Mouse (Mus musculus): ENCODE results near the gene Blcap. TPM values are rescaled to one million over a fixed set of nuclear protein-coding genes. Genes with fewer than 3 reads are reported as not detected.

The Blcap gene
- polyA plus RNA-seq, 1 experiment from 2014 or later: 45.4 TPM

- Histone ChIP-seq H3K36me3 (ENCODE audit: control insufficient read depth, insufficient read depth) (no peaks in the 10 kb centered on the region), H3K27ac (ENCODE audit: low read length) (no peak overlapping the region), H3K4me2 (ENCODE audit: low read depth, low read length) (no peak overlapping the region), H3K9me3 (replicated peaks; ENCODE audit: control insufficient read depth, low read length) (no peaks in the 10 kb centered on the region), H3K4me1 (ENCODE audit: control insufficient read depth, insufficient read depth, low read length) (no peaks in the 10 kb centered on the region), H3K27me3 (ENCODE audit: control insufficient read depth, insufficient read depth, low read length) (peaks cover 7% of the 10 kb centered on the region), H3K4me3 (ENCODE audit: low read length) (no peak overlapping the region), H3K9ac (ENCODE audit: low read length) (no peak overlapping the region)
- ATAC-seq (replicated peaks; ENCODE audit: extremely low read depth, insufficient read depth, low FRiP score): no peak
- whole genome bisulfite sequencing: 41% methylated on average over 9 of the region's 9 CpGs
These were observed 57.3 kb downstream of the Blcap start for GRCm38 (mm10) chr2:157513737-157514208.

DNA sequence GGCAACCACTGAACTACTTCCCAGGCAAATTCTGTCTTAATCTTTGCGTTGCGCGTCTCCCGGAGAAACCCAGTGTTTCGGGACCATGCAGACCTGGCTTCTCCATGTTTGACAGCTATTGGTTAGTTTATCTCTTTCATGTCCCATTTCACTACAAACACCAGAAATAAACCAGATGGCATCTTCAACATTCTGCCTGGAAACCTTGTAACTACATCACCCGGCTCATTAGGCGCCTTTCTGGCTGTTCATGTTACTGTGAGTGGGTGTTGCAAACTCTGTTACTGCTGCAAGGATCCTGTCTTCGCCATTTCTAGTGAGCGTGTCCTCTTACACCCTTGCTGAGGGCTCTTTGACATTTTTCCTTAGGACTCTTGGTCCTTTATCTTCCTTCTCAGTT is 58.2 kb downstream of the Blcap start:
- no peak overlapping the region for H3K4me2 ChIP-seq (ENCODE audit: low read depth, low read length)
- 79% methylated on average over 9 of the region's 9 CpGs for WGBS
- no peak overlapping the region for H3K4me3 ChIP-seq (ENCODE audit: low read length)
- H3K27ac ChIP-seq (ENCODE audit: low read length): no peak overlapping the region
- no peaks in the 10 kb centered on the region for H3K4me1 ChIP-seq (ENCODE audit: control insufficient read depth, insufficient read depth, low read length)
- no peak overlapping the region for H3K9ac ChIP-seq (ENCODE audit: low read length)
- no peaks in the 10 kb centered on the region for H3K36me3 ChIP-seq (ENCODE audit: control insufficient read depth, insufficient read depth)
- no peak for ATAC-seq (replicated peaks; ENCODE audit: extremely low read depth, insufficient read depth, low FRiP score)
- peaks cover 11% of the 10 kb centered on the region for H3K27me3 ChIP-seq (ENCODE audit: control insufficient read depth, insufficient read depth, low read length)
- no peaks in the 10 kb centered on the region for H3K9me3 ChIP-seq (replicated peaks; ENCODE audit: control insufficient read depth, low read length)

GRCm38 (mm10) chr2:157510031-157510430 is 61.0 kb downstream of the Blcap start:
- H3K9me3 ChIP-seq (replicated peaks; ENCODE audit: control insufficient read depth, low read length): no peaks in the 10 kb centered on the region
- no peak overlapping the region for H3K9ac ChIP-seq (ENCODE audit: low read length)
- H3K4me1 ChIP-seq (ENCODE audit: control insufficient read depth, insufficient read depth, low read length): 0 out of 2 replicates have a peak, but pooled peaks cover 2% of the 10 kb centered on the region
- H3K27ac ChIP-seq (ENCODE audit: low read length): no peak overlapping the region
- H3K4me2 ChIP-seq (ENCODE audit: low read depth, low read length): no peak overlapping the region
- 69% methylated on average over 4 of the region's 4 CpGs for WGBS
- H3K4me3 ChIP-seq (ENCODE audit: low read length): no peak overlapping the region
- ATAC-seq (replicated peaks; ENCODE audit: extremely low read depth, insufficient read depth, low FRiP score): no peak
- peaks cover 24% of the 10 kb centered on the region for H3K27me3 ChIP-seq (ENCODE audit: control insufficient read depth, insufficient read depth, low read length)
- no peaks in the 10 kb centered on the region for H3K36me3 ChIP-seq (ENCODE audit: control insufficient read depth, insufficient read depth)

- H3K9me3 ChIP-seq (replicated peaks; ENCODE audit: control insufficient read depth, low read length): no peaks in the 10 kb centered on the region
- H3K4me3 ChIP-seq (ENCODE audit: low read length): no peak overlapping the region
- no peaks in the 10 kb centered on the region for H3K36me3 ChIP-seq (ENCODE audit: control insufficient read depth, insufficient read depth)
- 0 out of 2 replicates have a peak, but pooled peaks cover 2% of the 10 kb centered on the region for H3K4me1 ChIP-seq (ENCODE audit: control insufficient read depth, insufficient read depth, low read length)
- H3K9ac ChIP-seq (ENCODE audit: low read length): no peak overlapping the region
- no peak overlapping the region for H3K27ac ChIP-seq (ENCODE audit: low read length)
- no peak for ATAC-seq (replicated peaks; ENCODE audit: extremely low read depth, insufficient read depth, low FRiP score)
- WGBS: 65% methylated on average over 5 of the region's 5 CpGs
- H3K27me3 ChIP-seq (ENCODE audit: control insufficient read depth, insufficient read depth, low read length): peaks cover 28% of the 10 kb centered on the region
- H3K4me2 ChIP-seq (ENCODE audit: low read depth, low read length): no peak overlapping the region
These were observed 61.9 kb downstream of the Blcap start for GRCm38 (mm10) chr2:157509182-157509581.

DNA sequence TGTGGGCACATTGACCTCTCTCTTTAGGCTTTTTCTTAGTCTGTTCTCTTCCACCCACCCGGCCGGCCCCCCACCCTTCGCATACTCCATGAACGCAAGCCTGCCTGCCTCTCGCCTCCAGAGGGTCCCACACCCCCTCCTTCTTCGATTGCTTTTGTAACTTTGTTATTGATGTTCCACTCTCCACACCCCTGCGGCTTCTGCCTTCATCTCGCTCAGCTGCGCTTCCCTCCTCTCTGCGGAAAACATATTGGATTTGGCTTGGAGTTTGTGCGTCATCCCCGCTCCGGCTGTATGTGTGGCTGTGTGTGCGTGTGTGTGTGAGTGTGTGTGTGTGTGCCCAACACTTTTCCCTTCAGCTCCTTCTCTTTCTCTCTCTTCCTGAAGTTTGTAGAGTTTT is 64.3 kb downstream of the Blcap start:
- Histone ChIP-seq H3K36me3 (ENCODE audit: control insufficient read depth, insufficient read depth) (no peaks in the 10 kb centered on the region), H3K4me3 (ENCODE audit: low read length) (no peak overlapping the region), H3K27me3 (ENCODE audit: control insufficient read depth, insufficient read depth, low read length) (peaks cover 22% of the 10 kb centered on the region), H3K9me3 (replicated peaks; ENCODE audit: control insufficient read depth, low read length) (no peaks in the 10 kb centered on the region), H3K9ac (ENCODE audit: low read length) (no peak overlapping the region), H3K4me1 (ENCODE audit: control insufficient read depth, insufficient read depth, low read length) (0 out of 2 replicates have a peak, but pooled peaks cover 2% of the 10 kb centered on the region), H3K4me2 (ENCODE audit: low read depth, low read length) (peak overlapping the region; percentile 13; the same call in 1 of the 2 replicates), H3K27ac (ENCODE audit: low read length) (no peak overlapping the region)
- WGBS: 28% methylated on average over 14 of the region's 14 CpGs
- no peak for ATAC-seq (replicated peaks; ENCODE audit: extremely low read depth, insufficient read depth, low FRiP score)

Small RNA genes lying within 50 kb of the gene (microRNA-seq; reads per million reads assigned to microRNA genes)
- gene Gm23134: 2.0 reads per million, percentile 4 among the genes with 10 or more reads in this experiment

Other genes with a start within 250 kb of the Blcap start
- gene Ghrh, start 223.8 kb downstream of the Blcap start, polyA plus RNA-seq (2015; fragmentation: Nextera tagmentation; extraction: Ambion mirVana): not detected in 2 replicates
- 54.0 and 61.7 TPM in 2 replicates for gene Manbal, start 203.7 kb downstream of the Blcap start, polyA plus RNA-seq (2015; fragmentation: Nextera tagmentation; extraction: Ambion mirVana)
- gene Src, start 152.8 kb downstream of the Blcap start, polyA plus RNA-seq (2015; fragmentation: Nextera tagmentation; extraction: Ambion mirVana): 5.7 and 6.9 TPM in 2 replicates
- 41.5 and 80.2 TPM in 2 replicates for gene Nnat, start 11.2 kb downstream of the Blcap start, polyA plus RNA-seq (2015; fragmentation: Nextera tagmentation; extraction: Ambion mirVana)
- gene Ctnnbl1, start 166.1 kb upstream of the Blcap start, polyA plus RNA-seq (2015; fragmentation: Nextera tagmentation; extraction: Ambion mirVana): 31.5 and 33.3 TPM in 2 replicates